Mouse (Mus musculus) megakaryocyte-erythroid progenitor cell, adult 5-6 weeks (primary cell): ENCODE measurements around the gene Gpatch4. TPM values are rescaled to one million over a fixed set of nuclear protein-coding genes. Genes with fewer than 3 reads are reported as not detected.

Source experiments
- ATAC-seq: replicated peaks from 2 replicates; pipeline ENCODE4 v1.8.0; 2016; ENCODE audit warnings: mild to moderate bottlenecking, inconsistent platforms; ENCODE audit not compliant: severe bottlenecking, poor library complexity, low FRiP score, low TSS enrichment
- total RNA-seq, 2 experiments: library from RNA; stranded (forward) in 1 of 2; stranded (reverse) in 1 of 2; fragments of 200-1000, 215-1000 nt in 1 of 2; fragments of >200 nt in 1 of 2; fragmentation: Nextera tagmentation in 1 of 2; gene quantifications; 2 replicates each; pipeline ENCODE4 v1.2.3; 2014 to 2017

Gene Gpatch4
- total RNA-seq, 2 experiments from 2014 or later = 79.2 to 81.9 TPM

GRCm38 (mm10) chr3:88027434-88028186 lies 15.3 kb upstream of the Gpatch4 start, which contains the start of gene Hapln2:
TSS of gene Hapln2 (minus strand) at chr3:88027583.
- no peak for ATAC-seq

- no peak for ATAC-seq
Measured at GRCm38 (mm10) chr3:88030608-88031395, 12.1 kb upstream of the Gpatch4 start.

- ATAC-seq = no peak
Measured at GRCm38 (mm10) chr3:88033506-88033905, 9.4 kb upstream of the Gpatch4 start.

GRCm38 (mm10) chr3:88035561-88036293 lies 7.2 kb upstream of the Gpatch4 start:
- no peak for ATAC-seq

- ATAC-seq = no peak
Measured at GRCm38 (mm10) chr3:88049532-88049931, 6.6 kb downstream of the Gpatch4 start.

GRCm38 (mm10) chr3:88057030-88057429 lies 14.1 kb downstream of the Gpatch4 start:
- ATAC-seq = no peak

- ATAC-seq = peak; percentile 85
Measured at GRCm38 (mm10) chr3:88057902-88058696, 15.2 kb downstream of the Gpatch4 start, which contains the start of gene Naxe. TSS of gene Naxe (minus strand) at chr3:88058495.

GRCm38 (mm10) chr3:88068386-88068785 lies 25.5 kb downstream of the Gpatch4 start:
- ATAC-seq = no peak

GRCm38 (mm10) chr3:88071783-88072182 lies 28.9 kb downstream of the Gpatch4 start:
- peak; percentile 81; the same call in 1 of the 2 replicates for ATAC-seq

GRCm38 (mm10) chr3:88073631-88074030 lies 30.7 kb downstream of the Gpatch4 start:
- no peak for ATAC-seq

GRCm38 (mm10) chr3:88074351-88074750 lies 31.4 kb downstream of the Gpatch4 start:
- no peak for ATAC-seq

- no peak for ATAC-seq
Measured at GRCm38 (mm10) chr3:88074766-88075165, 31.9 kb downstream of the Gpatch4 start.

GRCm38 (mm10) chr3:88077441-88077840 lies 34.5 kb downstream of the Gpatch4 start:
- ATAC-seq = no peak

GRCm38 (mm10) chr3:88078204-88078603 lies 35.3 kb downstream of the Gpatch4 start, which contains the start of gene Ttc24:
TSS of gene Ttc24 (minus strand) at chr3:88078304.
- ATAC-seq = no peak

- peak; percentile 92 for ATAC-seq
Measured at GRCm38 (mm10) chr3:88081345-88082223, 38.7 kb downstream of the Gpatch4 start, which contains the start of gene Iqgap3. TSS of gene Iqgap3 (plus strand) at chr3:88081971.

- ATAC-seq = peak; percentile 27; the same call in 1 of the 2 replicates
Measured at GRCm38 (mm10) chr3:88082224-88082618, 39.3 kb downstream of the Gpatch4 start.

- peak; percentile 78 for ATAC-seq
Measured at GRCm38 (mm10) chr3:88082663-88083062, 39.8 kb downstream of the Gpatch4 start.

- no peak for ATAC-seq
Measured at GRCm38 (mm10) chr3:88084001-88084400, 41.1 kb downstream of the Gpatch4 start.
